9 mouse cellular contexts compared by ENCODE assay signal in the genomic region with DNA sequence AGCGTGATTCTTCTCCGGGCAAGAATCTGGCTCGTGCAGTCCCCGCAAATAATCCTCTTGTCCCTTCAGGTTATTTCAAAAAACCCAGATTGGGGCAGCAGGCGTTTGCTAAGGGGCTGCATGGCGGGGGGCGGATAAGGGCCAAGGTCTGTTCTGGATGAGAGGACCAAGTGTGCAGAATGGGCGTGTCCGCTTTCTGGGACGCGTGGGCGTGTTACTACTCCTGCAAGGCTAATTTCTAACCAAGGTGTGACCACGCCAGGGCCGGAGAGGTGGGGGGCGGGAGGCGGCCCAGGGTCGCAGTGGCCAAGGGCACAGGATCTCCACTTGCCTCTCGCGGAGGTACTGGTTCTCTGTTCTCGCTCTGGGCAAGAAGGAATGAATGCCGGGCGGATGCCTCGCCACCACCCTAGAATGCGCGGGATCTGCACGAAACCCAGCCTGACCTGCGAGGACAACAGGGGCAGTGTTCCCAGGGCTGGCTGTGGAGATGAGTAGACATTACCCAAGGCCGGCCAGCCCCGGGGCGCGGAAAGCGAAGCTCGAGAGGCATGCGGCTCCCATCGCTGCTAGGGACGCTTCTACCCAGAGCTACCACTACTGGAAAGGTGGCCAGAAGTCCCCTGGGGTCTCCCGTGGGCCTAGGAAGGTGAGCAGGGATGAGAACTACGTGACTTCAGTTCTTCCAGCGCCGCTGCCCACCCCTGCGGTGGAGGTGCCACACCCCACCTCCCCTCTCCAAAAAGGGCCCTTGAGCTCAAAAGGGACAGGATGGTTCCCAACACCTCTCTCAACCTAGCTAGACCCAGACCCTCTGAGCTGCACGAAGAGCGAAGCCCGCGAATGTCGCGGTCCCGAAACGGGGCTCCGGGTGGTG. TPM values are rescaled to one million over a fixed set of nuclear protein-coding genes. Genes with fewer than 3 reads are reported as not detected.
DNase-seq lines count a peak whose midpoint lies in the region; ATAC-seq and TF ChIP-seq lines count a peak whose summit lies in the region.
"Had no signal": no experiment of that assay in that cellular context is flagged by ENCODE, and none has a peak within 500 bp of the region (broad histone marks: within the 10 kb centered on the region; RNA-seq: fewer than 3 reads in every experiment).

No protein-coding gene starts in this region.

- peaks cover 85% of the 10 kb centered on the region for H3K27me3 ChIP-seq in embryonic facial prominence, embryonic 10.5 days (replicated peaks; ENCODE audit: low read depth, poor library complexity, severe bottlenecking)
- peaks cover 61% of the 10 kb centered on the region for H3K27me3 ChIP-seq in hindbrain, embryonic 14.5 days (ENCODE audit: control insufficient read depth, insufficient read depth, low read length)
- peaks cover 54% of the 10 kb centered on the region for H3K27me3 ChIP-seq in neural tube, embryonic 11.5 days (ENCODE audit: control insufficient read depth, insufficient read depth, low read length)

- no peak overlapping the region for H3K27ac ChIP-seq in layer of hippocampus, adult 2 months
- no peak overlapping the region for H3K27ac ChIP-seq in embryonic facial prominence, embryonic 10.5 days (replicated peaks)
- no peak overlapping the region for H3K27ac ChIP-seq in hindbrain, embryonic 14.5 days
- no peak overlapping the region for H3K27ac ChIP-seq in neural tube, embryonic 11.5 days (ENCODE audit: low read depth, low read length)

- peak overlapping the region; percentile 100 for H3K4me2 ChIP-seq in hindbrain, embryonic 14.5 days (replicated peaks)
- peak overlapping the region; percentile 98 for H3K4me2 ChIP-seq in neural tube, embryonic 11.5 days (ENCODE audit: low read depth)

- no peak for TF ChIP-seq CTCF in layer of hippocampus, adult 2 months (conservative IDR thresholded peaks at IDR 0.05)

- WGBS in embryonic facial prominence, embryonic 10.5 days = 6% methylated on average over 50 of the region's 50 CpGs
- WGBS in hindbrain, embryonic 14.5 days = 8% methylated on average over 48 of the region's 50 CpGs
- WGBS in neural tube, embryonic 11.5 days = 7% methylated on average over 50 of the region's 50 CpGs

- peaks cover 24% of the 10 kb centered on the region for H3K4me1 ChIP-seq in embryonic facial prominence, embryonic 10.5 days
- H3K4me1 ChIP-seq in hindbrain, embryonic 14.5 days (replicated peaks; ENCODE audit: control insufficient read depth, insufficient read depth, low read length) = peaks cover 12% of the 10 kb centered on the region
- peaks cover 9% of the 10 kb centered on the region for H3K4me1 ChIP-seq in neural tube, embryonic 11.5 days (ENCODE audit: control insufficient read depth, insufficient read depth, low read length)

- no peak for ATAC-seq in hindbrain, embryonic 14.5 days (ENCODE audit: low FRiP score)
- no peak for ATAC-seq in neural tube, embryonic 11.5 days (ENCODE audit: insufficient read depth, low FRiP score, low TSS enrichment)

- no peaks in the 10 kb centered on the region for H3K9me3 ChIP-seq in embryonic facial prominence, embryonic 10.5 days
- H3K9me3 ChIP-seq in hindbrain, embryonic 14.5 days (ENCODE audit: control insufficient read depth, low read length) = no peaks in the 10 kb centered on the region
- no peaks in the 10 kb centered on the region for H3K9me3 ChIP-seq in neural tube, embryonic 11.5 days (ENCODE audit: control insufficient read depth, low read length)

- no peak for DNase-seq in layer of hippocampus, adult 2 months (ENCODE audit: low spot score in 2 of 2)
- no peak for DNase-seq in layer of hippocampus, adult 18-20 months (ENCODE audit: low spot score in 2 of 2)
- DNase-seq in embryonic facial prominence, embryonic 10.5 days (ENCODE audit: low spot score) = peak; percentile 37
- no peak for DNase-seq in hindbrain, embryonic 14.5 days (ENCODE audit: low spot score)
- peak; percentile 43 for DNase-seq in neural tube, embryonic 11.5 days (ENCODE audit: low spot score)
- DNase-seq in urinary bladder, postnatal 36 days (ENCODE audit: low spot score in 2 of 2) = no peak
- no peak for DNase-seq in right cerebral cortex, adult 18-20 months
- DNase-seq in urinary bladder, postnatal 10 days (ENCODE audit: low spot score) = no peak

- peak overlapping the region; percentile 64 for H3K4me3 ChIP-seq in layer of hippocampus, adult 2 months
- H3K4me3 ChIP-seq in embryonic facial prominence, embryonic 10.5 days = peak overlapping the region; percentile 71
- H3K4me3 ChIP-seq in hindbrain, embryonic 14.5 days (replicated peaks; ENCODE audit: low read length) = peak overlapping the region; percentile 68
- H3K4me3 ChIP-seq in neural tube, embryonic 11.5 days (ENCODE audit: low read depth, low read length) = peak overlapping the region; percentile 47
- H3K4me3 ChIP-seq: myocyte had no signal

- no peak overlapping the region for H3K9ac ChIP-seq in hindbrain, embryonic 14.5 days
- no peak overlapping the region for H3K9ac ChIP-seq in neural tube, embryonic 11.5 days (ENCODE audit: low read length)

- H3K36me3 ChIP-seq in embryonic facial prominence, embryonic 10.5 days (replicated peaks) = no peaks in the 10 kb centered on the region
- no peaks in the 10 kb centered on the region for H3K36me3 ChIP-seq in hindbrain, embryonic 14.5 days (replicated peaks; ENCODE audit: control insufficient read depth, insufficient read depth)
- H3K36me3 ChIP-seq in neural tube, embryonic 11.5 days (ENCODE audit: control insufficient read depth, insufficient read depth, low read length) = no peaks in the 10 kb centered on the region

RNA-seq across cellular contexts. Expression of a gene that starts 10.3 kb away (rescaled TPM):
- 1 to 10 TPM; 2.7 to 2.9 TPM for total RNA-seq in layer of hippocampus, adult 2 months (2021)
- total RNA-seq in layer of hippocampus, adult 18-20 months (2021) = 1 to 10 TPM; 5.8 to 5.9 TPM
- 0.29 and 0.35 TPM in 2 replicates for polyA plus RNA-seq in embryonic facial prominence, embryonic 10.5 days (2016; fragmentation: Nextera tagmentation; extraction: Ambion mirVana)
- 6.3 and 6.8 TPM in 2 replicates for polyA plus RNA-seq in hindbrain, embryonic 14.5 days (2014; fragmentation: Nextera tagmentation; extraction: Ambion mirVana)
- 0.50 and 0.51 TPM in 2 replicates for polyA plus RNA-seq in neural tube, embryonic 11.5 days (2014; fragmentation: Nextera tagmentation; extraction: Ambion mirVana)

Comparison
In these comparisons a context has a peak if more than half of its experiments do, and no peak if none do; other contexts are left out.
1. DNase-seq: peak in embryonic facial prominence, embryonic 10.5 days (single experiment) and neural tube, embryonic 11.5 days (single experiment); none in layer of hippocampus, adult 2 months (0 of 2), layer of hippocampus, adult 18-20 months (0 of 2), hindbrain, embryonic 14.5 days (single experiment), urinary bladder, postnatal 36 days (0 of 2), right cerebral cortex, adult 18-20 months (single experiment) and urinary bladder, postnatal 10 days (single experiment).
2. Peak in every context shown above with its lines, with median percentiles within 50 percentile points of each other: H3K4me3 ChIP-seq.